In the genomic region with DNA sequence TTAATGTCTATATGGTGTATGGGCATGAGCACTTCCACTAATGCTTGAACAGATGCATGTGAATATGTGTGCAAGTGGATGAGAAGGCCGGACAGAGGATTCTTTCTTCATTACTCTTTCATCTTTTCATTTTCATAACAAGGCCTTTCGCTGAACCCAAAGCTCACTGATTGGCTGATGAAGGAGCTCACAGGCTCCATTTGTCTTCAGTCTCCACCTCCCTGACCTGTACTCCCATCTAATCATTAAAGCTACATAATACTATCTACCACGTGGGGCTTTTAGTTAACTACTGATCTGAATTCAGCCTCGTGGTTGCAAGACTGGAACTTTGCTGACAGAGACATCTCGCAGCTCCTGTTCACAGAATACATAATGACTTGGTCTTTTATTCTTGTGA, we compare ENCODE assay signal across 22 mouse cellular contexts.
"Had no signal": no experiment of that assay in that cellular context is flagged by ENCODE, and none has a peak within 500 bp of the region (broad histone marks: within the 10 kb centered on the region; RNA-seq: fewer than 3 reads in every experiment).

No protein-coding gene starts in this region.

- H3K36me3 ChIP-seq: limb, embryonic 10.5 days; limb, embryonic 13.5 days; liver, embryonic 13.5 days; neural tube, embryonic 13.5 days had no signal

- ATAC-seq: intestine, postnatal 0 days; midbrain, embryonic 16.5 days had no signal

- H3K27ac ChIP-seq: kidney, postnatal 0 days; layer of hippocampus, adult 2 months; limb, embryonic 10.5 days; limb, embryonic 13.5 days; liver, embryonic 13.5 days; neural tube, embryonic 13.5 days; stomach, postnatal 0 days had no signal

- H3K27me3 ChIP-seq: limb, embryonic 13.5 days; liver, embryonic 13.5 days; neural tube, embryonic 13.5 days had no signal

- H3K4me3 ChIP-seq: layer of hippocampus, adult 2 months; limb, embryonic 10.5 days; limb, embryonic 13.5 days; liver, embryonic 13.5 days; myocyte; neural tube, embryonic 13.5 days had no signal

- H3K4me2 ChIP-seq: limb, embryonic 13.5 days; liver, embryonic 13.5 days; neural tube, embryonic 13.5 days had no signal

- H3K9me3 ChIP-seq: limb, embryonic 10.5 days; limb, embryonic 13.5 days; liver, embryonic 13.5 days; neural tube, embryonic 13.5 days had no signal

- H3K4me1 ChIP-seq: liver, embryonic 13.5 days; neural tube, embryonic 13.5 days had no signal

- DNase-seq: kidney, adult 2 months; kidney, postnatal 25 days; layer of hippocampus, adult 9-11 months; liver; liver, embryonic 13.5 days; lung, adult 2 months; lung, postnatal 14 days; lung, postnatal 4 days; right cerebral cortex, adult 18-20 months; right cerebral cortex, postnatal 14 days; right cerebral cortex, postnatal 4 days; thymus, adult 2 months; thymus, postnatal 25 days had no signal

- H3K9ac ChIP-seq: limb, embryonic 13.5 days; liver, embryonic 13.5 days; neural tube, embryonic 13.5 days had no signal
